Mouse (Mus musculus) E14TG2a.4 (cell line): ENCODE results near the gene Ccdc69.
"Not testable (repeated sequence)": the region's sequence is repeated elsewhere in the genome, so short reads cannot be mapped to it uniquely, and the experiment has no call there.

ENCODE experiments used
- H3K27me3 ChIP-seq: 2 replicates; pipeline ENCODE4 v1.6.1; 2014; ENCODE audit warnings: low read length, control low read depth; ENCODE audit not compliant: insufficient read depth
- H3K36me3 ChIP-seq: 2 replicates; pipeline ENCODE4 v1.6.1; 2014; ENCODE audit warnings: low read length, control low read depth; ENCODE audit not compliant: insufficient read depth
- H3K4me1 ChIP-seq: replicated peaks from 2 replicates; pipeline ENCODE4 v1.6.1; 2014; ENCODE audit warnings: low read depth, low read length, control low read depth
- H3K4me3 ChIP-seq: replicated peaks from 2 replicates; pipeline ENCODE4 v1.5.1; 2014; ENCODE audit warnings: mild to moderate bottlenecking, low read length
- H3K9me3 ChIP-seq: 2 replicates; pipeline ENCODE4 v1.6.1; 2014; ENCODE audit warnings: low read length, control low read depth
- CTCF ChIP-seq: conservative IDR thresholded peaks from 2 replicates; pipeline ENCODE4 v1.5.1; 2014; ENCODE audit warnings: low read length
- NANOG ChIP-seq: IDR thresholded peaks from 2 replicates; pipeline ENCODE4 v1.6.1; 2014; ENCODE audit warnings: borderline replicate concordance, low read length, mixed read lengths
- POU5F1 ChIP-seq: IDR thresholded peaks from 2 replicates; pipeline ENCODE4 v1.6.1; 2014; ENCODE audit warnings: low read length, borderline replicate concordance

The Ccdc69 gene

GRCm38 (mm10) chr11:55077331-55078231, at the start of gene Ccdc69:
Gene Ccdc69, minus strand, starts transcription at chr11:55078131.
- peak within 1 kb of the TSS; percentile 75 for H3K4me3 ChIP-seq

GRCm38 (mm10) chr11:55126663-55127062, 48.7 kb upstream of the Ccdc69 start:
- peaks cover 39% of the 10 kb centered on the region for H3K4me1 ChIP-seq
- TF ChIP-seq CTCF (no peak), POU5F1 (no peak), NANOG (no peak)
- no peak overlapping the region for H3K4me3 ChIP-seq
- no peaks in the 10 kb centered on the region for H3K36me3 ChIP-seq
- no peaks in the 10 kb centered on the region for H3K27me3 ChIP-seq
- H3K9me3 ChIP-seq = no peaks in the 10 kb centered on the region

More at GRCm38 (mm10) chr11:55077331-55078231, at the start of gene Ccdc69:
- TF ChIP-seq CTCF = no peak
- no peak for TF ChIP-seq NANOG
- TF ChIP-seq POU5F1 = no peak
- Histone ChIP-seq H3K36me3 (no peaks in the 10 kb centered on the region), H3K9me3 (no peaks in the 10 kb centered on the region), H3K27me3 (peaks cover 40% of the 10 kb centered on the region), H3K4me1 (peaks cover 21% of the 10 kb centered on the region)

GRCm38 (mm10) chr11:55121430-55121829, 43.5 kb upstream of the Ccdc69 start:
- TF ChIP-seq NANOG (no peak), CTCF (no peak), POU5F1 (no peak)

GRCm38 (mm10) chr11:55120821-55121271, 42.9 kb upstream of the Ccdc69 start:
- Histone ChIP-seq H3K9me3 (peaks cover 19% of the 10 kb centered on the region), H3K27me3 (no peaks in the 10 kb centered on the region), H3K36me3 (no peaks in the 10 kb centered on the region), H3K4me1 (peaks cover 18% of the 10 kb centered on the region), H3K4me3 (no peak overlapping the region)
- no peak for TF ChIP-seq POU5F1
- no peak for TF ChIP-seq NANOG
- no peak for TF ChIP-seq CTCF

More at GRCm38 (mm10) chr11:55121430-55121829, 43.5 kb upstream of the Ccdc69 start:
- Histone ChIP-seq H3K4me3 (no peak overlapping the region), H3K4me1 (peaks cover 18% of the 10 kb centered on the region), H3K36me3 (no peaks in the 10 kb centered on the region), H3K9me3 (peaks cover 19% of the 10 kb centered on the region), H3K27me3 (no peaks in the 10 kb centered on the region)

- Histone ChIP-seq H3K4me1 (peaks cover 18% of the 10 kb centered on the region), H3K27me3 (no peaks in the 10 kb centered on the region), H3K4me3 (no peak overlapping the region), H3K9me3 (peaks cover 19% of the 10 kb centered on the region), H3K36me3 (no peaks in the 10 kb centered on the region)
- TF ChIP-seq CTCF (no peak), POU5F1 (no peak), NANOG (no peak; the same call in 1 of the 2 replicates)
Measured at GRCm38 (mm10) chr11:55120279-55120678, 42.3 kb upstream of the Ccdc69 start.

GRCm38 (mm10) chr11:55117031-55117430, 39.1 kb upstream of the Ccdc69 start:
- Histone ChIP-seq H3K27me3 (no peaks in the 10 kb centered on the region), H3K4me3 (no peak overlapping the region), H3K9me3 (peaks cover 19% of the 10 kb centered on the region), H3K36me3 (no peaks in the 10 kb centered on the region), H3K4me1 (peaks cover 45% of the 10 kb centered on the region)
- no peak for TF ChIP-seq POU5F1
- TF ChIP-seq NANOG = no peak
- no peak for TF ChIP-seq CTCF

GRCm38 (mm10) chr11:55116004-55116403, 38.1 kb upstream of the Ccdc69 start:
- TF ChIP-seq CTCF = no peak
- TF ChIP-seq NANOG = no peak
- TF ChIP-seq POU5F1 = no peak
- Histone ChIP-seq H3K4me3 (no peak overlapping the region), H3K36me3 (no peaks in the 10 kb centered on the region), H3K4me1 (peaks cover 44% of the 10 kb centered on the region), H3K9me3 (peaks cover 19% of the 10 kb centered on the region), H3K27me3 (no peaks in the 10 kb centered on the region)

- peaks cover 44% of the 10 kb centered on the region for H3K4me1 ChIP-seq
- TF ChIP-seq POU5F1 (no peak), CTCF (no peak), NANOG (no peak)
- peaks cover 12% of the 10 kb centered on the region for H3K36me3 ChIP-seq
- H3K9me3 ChIP-seq = peaks cover 7% of the 10 kb centered on the region
- H3K4me3 ChIP-seq = peak overlapping the region; percentile 60
- no peaks in the 10 kb centered on the region for H3K27me3 ChIP-seq
Measured at GRCm38 (mm10) chr11:55114291-55114690, 36.4 kb upstream of the Ccdc69 start.

GRCm38 (mm10) chr11:55113861-55114250, 35.9 kb upstream of the Ccdc69 start:
- Histone ChIP-seq H3K4me1 (peaks cover 44% of the 10 kb centered on the region), H3K36me3 (peaks cover 17% of the 10 kb centered on the region), H3K4me3 (peak overlapping the region; percentile 69)
- not testable (repeated sequence) for H3K27me3 ChIP-seq, H3K9me3 ChIP-seq
